Mouse (Mus musculus) ES-CJ7 (cell line): ENCODE results near the gene Tti1.
A peak's percentile ranks its signal among the peaks of the same experiment; 100 is the strongest.
"Not testable (repeated sequence)": the region's sequence is repeated elsewhere in the genome, so short reads cannot be mapped to it uniquely, and the experiment has no call there.

Experiments used
- DNase-seq: peaks from one replicate; pipeline ENCODE4 v3.0.0; 2011; ENCODE audit warnings: low read depth, low spot score

The Tti1 gene

DNA sequence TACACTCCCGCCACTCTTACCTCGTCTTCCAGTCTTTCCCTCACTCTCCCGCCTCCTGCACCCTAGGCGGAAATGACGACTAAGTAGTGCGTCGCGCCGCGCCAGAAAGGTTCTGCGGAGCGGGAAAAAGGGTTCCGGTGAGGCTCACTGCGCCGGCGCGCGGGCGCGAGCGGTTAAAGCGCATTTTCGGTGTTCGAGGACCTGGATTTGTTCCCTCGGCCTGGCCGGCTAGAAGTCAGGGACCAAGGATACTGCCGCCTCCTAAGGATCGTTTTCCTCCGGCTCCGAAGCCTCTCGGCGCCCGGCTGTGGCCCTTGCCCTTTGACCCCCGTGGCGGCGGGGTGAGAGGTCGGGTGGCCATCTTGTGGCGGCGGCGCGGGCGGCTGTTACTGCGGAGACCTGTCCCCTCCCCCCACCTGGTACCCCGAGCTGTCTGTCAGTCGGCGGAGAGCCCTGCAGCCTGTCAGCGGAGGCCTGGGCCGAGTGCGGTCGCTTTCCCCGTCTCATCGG lies at the start of gene Tti1, which contains the start of gene Rprd1b:
Gene Tti1, minus strand, starts transcription at position 80 of the 510 bp plus-strand sequence.
Gene Rprd1b, plus strand, starts transcription at position 144 of the 510 bp plus-strand sequence.
- DNase-seq: peak; percentile 96

DNA sequence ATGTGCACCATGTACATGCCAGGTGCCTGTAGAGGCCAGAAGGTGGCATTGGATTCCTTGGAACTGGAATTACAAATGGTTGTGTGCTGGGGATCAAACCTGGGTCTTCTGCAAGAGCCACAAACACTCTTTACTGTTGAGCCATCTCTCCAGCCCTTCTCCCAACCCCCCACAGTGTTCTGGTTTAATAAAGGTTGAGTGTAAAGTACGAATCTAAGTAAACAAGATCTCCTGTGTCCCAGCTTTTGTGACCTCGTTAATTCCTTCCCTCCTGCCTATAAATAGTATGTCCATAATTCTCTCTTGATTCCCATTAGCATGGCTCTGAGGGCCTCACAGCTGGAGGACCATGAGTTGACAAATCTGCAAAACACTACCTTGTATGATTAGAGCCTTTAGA lies 49.7 kb upstream of the Tti1 start:
- DNase-seq: no peak

DNA sequence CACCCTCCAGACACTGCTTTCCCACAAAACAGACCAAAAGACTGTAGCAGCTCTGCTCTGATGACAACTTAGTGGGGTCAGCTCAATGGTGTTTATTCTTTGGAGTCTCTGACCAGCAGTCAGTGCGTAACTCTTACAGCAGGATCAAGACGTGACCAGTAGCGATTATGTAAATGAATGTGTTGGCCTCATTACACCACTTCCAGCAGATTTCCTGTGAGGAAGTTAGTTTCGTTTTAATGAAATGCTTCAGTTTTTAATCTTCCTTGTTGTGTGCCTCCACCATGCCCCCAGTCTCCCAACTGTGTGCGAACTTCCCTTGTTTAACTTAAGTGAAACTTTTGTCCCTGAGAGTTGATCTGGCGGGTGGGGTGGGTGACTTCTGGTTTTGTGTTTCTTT lies 48.5 kb upstream of the Tti1 start:
- DNase-seq: no peak

DNA sequence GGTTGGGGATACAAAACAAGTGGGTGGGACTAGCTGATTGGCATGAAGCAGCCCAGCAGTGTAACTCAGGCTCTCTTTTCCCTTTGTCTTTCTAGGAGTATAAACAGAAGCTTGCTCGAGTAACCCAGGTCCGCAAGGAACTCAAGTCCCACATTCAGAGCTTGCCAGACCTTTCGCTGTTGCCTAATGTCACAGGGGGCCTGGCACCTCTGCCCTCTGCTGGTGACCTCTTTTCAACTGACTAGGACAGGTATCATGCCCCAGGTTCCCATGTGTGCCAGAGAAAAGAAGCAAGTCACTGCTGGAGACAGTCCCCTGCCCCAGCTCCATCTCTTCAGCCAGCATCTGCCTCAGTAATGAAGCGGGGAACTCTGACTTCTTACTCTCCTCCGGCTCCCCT lies 46.6 kb upstream of the Tti1 start:
- DNase-seq: no peak

DNA sequence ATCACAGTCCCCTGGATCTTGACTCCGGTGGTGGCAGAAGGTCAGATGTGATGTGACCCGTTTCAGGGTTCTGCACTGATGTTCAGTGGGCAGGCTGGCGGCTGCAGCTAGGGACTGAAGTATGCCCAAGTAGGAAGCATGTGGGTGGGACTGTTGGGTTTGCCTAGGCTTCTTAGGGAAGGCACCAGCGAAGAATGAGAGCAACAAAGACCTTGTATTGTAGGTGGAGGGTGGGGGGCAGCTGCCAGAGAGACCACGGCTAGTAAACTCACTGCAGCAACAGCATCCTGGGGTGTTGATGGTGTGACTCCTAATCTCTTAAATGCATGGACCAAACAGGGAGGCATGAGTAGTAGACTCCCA lies 43.4 kb upstream of the Tti1 start:
- DNase-seq: no peak

DNA sequence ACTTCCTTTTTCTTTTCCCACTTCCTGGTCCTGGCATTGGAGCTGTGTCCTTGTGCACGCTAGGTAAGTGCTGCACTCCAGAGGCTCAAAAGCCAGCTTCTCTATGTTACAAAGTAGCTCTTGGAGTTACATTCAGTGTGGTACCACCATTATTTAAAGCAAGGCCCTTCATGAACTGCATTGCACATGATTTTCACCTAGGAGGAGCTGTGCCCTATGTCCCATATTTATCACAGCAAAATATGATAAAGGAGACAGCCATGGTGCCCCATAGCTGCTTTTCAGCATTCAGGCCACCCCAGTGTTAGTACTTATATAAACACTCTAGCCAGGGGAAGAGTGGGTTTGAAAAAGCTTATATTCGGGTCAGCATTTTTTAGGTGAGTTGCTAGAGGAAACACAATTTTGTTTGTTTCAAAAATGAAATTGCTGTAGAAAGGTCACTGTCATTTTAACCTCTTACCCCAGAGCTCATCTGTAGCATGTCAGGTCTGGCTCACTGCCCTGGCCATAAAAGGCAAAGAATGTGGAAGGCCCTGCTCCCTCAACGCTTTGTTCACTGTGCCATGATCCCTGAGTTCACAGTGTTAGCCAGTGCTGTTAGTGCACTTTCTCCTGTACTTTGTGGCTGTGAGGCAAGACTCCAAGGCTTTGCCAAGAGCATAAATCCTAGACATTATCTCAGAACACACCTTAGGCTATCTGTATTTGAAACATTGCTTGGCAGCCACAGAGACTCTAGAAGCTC lies 42.8 kb upstream of the Tti1 start:
- DNase-seq: no peak

DNA sequence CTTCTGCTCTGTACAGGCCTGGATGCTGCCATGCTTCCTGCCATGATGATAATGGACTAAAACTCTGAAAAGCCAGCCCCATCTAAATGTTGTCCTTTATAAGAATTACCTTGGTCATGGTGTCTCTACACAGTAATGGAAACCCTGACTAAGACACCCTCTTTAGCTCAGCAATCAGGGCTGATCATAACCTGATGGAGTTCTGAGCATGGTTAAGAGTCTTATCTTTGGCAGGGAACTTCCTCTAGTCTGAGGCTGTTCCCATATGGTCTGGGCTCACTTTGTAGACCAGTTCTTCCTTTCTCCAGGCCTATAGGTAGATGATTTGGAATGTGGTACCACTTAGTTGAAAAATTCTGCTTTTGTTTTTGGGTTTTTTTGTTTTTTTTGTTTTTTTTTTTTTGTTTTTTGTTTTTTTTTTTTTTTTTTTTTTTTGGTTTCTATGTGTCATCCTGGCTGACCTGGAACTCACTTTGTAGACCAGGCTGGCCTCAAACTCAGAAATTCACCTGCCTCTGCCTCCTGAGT lies 40.3 kb upstream of the Tti1 start:
- DNase-seq: no peak

DNA sequence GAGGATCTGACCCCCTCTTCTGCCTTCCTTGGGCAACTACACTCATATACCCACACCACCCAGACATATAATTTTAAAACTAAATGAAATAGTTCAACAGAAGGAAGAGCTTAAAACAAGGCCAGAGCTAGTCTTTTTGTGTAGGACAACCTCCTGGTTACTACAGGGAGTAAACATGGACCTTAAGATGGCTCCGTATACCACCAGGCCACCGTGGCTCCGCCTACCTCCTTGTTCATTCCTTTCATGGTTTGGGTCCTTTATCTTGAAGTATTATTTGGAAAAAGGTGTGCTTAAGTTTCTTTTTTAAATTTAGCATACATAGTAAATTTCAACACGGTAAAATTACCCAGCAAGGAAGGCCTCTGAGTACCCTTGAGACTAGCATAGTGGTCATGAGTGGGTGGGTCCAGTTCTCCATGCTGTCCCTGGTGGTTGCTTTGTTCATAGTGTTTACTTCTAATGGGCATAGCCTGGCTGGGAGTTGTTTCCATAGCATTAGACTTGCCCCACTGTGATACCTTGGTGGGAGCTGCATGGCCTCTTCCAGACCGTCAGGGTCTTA lies 39.1 kb upstream of the Tti1 start:
- no peak for DNase-seq

DNA sequence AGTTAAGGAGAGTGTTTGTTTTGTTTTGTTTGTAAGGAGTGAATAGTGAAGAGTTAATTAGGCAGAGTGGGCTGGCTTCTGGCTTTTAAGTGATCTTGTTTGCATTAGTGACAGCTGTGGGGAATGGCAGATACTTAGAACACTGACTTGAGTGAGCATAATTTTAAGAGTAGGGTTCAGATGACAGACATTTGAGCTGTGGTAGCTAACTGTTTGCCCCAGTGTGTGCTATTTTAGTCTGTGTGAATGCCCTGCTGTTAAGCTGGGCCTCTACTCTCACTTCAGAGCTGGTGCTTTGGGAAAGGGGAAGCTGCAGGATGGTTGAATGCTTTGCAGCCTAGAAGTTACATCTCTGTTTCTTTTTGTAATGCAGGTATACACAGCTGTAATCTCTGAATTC lies 38.2 kb upstream of the Tti1 start:
- no peak for DNase-seq

DNA sequence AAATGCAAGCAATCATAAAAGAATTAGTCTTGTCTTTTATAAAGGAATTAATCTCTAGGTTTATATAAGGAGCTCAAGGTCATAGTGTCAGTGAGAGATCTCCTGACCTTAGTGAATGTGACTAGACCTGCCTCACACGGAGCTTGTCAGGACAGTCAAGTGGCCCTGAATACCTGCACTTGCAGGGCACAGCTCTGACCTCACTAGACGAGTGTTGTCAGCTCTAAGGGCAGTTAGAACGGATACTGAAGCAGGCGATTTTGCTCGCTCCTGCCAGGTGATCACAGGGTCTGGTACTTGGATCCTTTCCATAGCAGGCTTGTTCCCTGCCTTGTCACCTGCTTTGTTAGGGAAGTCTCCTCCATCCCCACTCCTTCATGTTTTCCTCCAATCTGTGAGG lies 36.8 kb upstream of the Tti1 start:
- DNase-seq: no peak

DNA sequence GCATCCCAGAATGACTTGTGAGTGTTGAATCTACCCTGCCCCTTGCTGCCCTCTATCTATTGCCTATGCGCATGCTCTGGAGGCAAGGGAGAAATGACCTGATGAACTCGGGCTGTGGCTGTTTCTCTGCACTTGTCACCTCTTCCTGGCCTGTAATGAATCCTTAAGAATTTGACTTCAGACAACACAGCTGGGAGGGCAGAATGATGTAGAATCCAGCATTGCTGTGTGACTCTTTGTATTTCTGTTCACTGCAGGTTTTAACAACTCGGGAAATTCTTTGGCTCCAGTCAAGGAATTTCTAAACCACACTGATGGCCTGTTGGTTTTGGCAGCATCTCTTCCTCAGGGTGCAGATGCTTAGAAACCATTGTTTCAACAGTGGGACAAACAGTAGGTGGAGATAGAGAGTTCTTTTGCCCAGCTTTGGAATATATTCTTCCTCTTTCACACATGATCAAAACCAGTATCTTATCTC lies 36.4 kb upstream of the Tti1 start:
- DNase-seq: no peak

DNA sequence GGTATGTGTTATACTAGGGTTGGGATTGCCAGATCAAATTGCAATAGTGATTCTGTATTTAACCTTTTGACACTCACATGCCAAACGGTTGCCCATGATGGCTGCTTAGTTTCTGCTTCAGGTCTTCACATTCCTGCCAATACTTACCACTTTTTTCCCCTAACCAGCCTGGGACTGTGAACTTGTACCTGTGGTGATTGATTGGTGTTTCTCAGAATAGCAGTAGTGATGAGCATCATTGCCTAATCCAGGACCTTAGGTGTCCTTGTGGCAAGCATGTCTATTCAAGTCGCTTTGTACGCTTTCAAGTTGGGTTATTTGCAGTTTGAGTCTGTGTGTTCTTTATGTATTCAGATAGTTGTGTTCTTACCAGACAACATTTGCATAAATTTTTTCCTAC lies 34.8 kb upstream of the Tti1 start:
- DNase-seq: no peak

DNA sequence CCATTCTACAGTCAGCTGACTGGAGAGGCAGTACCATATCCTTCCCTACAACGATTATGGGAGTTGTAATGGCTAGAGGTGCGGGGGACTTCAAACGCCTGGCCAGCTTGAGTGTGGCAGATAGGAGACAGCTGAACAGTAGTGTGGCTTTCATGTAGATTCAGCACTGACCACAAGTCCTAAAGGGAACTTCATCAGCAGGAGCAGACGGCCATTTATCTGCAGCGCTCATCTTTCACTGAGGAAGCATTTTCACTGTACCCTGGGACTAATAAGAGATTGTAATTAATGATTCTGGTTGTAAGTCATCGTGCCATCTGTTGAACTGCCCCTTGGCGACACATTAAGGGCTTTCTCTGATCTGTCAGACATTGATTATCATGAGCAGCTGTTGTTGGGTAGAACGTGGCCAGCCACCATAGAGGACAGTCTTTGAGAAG lies 31.5 kb upstream of the Tti1 start:
- no peak for DNase-seq

DNA sequence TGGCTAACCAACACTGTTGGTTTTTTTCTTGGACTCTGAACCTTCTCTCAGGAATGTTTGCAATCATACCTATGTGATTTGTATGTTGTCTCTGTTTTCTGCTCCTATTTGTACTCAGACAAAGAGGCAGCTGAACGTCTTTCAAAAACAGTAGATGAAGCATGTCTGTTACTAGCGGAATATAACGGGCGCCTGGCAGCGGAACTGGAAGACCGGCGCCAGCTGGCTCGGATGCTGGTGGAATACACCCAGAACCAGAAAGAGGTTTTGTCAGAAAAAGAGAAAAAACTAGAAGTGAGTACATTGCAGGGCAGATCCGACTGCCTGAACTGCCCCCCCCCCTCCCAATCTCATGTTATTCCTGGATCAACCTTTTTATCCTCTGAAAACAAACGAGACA lies 30.3 kb upstream of the Tti1 start:
- DNase-seq: no peak

DNA sequence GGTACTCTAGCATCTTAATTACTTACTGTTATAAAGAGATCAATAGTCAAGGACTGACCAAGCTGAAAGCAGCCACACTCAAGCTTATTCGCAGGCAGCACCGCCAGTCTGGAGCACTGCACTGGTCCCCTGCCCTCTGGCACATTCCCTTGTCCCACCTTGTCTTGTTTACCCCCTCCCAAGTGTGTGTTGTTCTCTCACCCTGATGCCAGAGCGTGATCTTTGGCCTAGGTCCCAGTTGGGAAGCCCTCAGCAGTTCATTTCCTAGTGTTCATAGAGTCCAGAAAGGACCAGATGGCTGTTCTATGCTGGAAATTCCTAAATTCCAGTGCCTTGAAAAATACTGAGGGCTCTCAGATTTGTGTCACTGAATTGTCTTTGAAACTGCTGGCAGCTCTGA lies 28.8 kb upstream of the Tti1 start:
- no peak for DNase-seq

DNA sequence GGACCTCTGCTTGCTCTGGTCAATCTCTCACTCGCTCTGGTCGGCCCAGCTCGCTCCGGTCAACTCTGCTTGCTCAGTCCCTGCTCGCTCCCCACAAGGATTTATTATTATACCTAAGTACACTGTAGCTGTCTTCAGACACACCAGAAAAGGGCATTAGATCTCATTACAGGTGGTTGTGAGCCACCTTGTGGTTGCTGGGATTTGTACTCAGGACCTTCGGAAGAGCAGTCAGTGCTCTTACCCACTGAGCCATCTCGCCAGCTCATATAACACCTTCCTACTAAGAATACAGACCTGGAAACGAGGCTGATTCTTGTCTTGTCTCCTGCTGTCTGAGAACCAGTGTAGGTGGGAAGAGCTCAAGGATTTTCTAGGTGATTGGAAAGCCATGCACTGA lies 27.1 kb upstream of the Tti1 start:
- DNase-seq: not testable (repeated sequence)

DNA sequence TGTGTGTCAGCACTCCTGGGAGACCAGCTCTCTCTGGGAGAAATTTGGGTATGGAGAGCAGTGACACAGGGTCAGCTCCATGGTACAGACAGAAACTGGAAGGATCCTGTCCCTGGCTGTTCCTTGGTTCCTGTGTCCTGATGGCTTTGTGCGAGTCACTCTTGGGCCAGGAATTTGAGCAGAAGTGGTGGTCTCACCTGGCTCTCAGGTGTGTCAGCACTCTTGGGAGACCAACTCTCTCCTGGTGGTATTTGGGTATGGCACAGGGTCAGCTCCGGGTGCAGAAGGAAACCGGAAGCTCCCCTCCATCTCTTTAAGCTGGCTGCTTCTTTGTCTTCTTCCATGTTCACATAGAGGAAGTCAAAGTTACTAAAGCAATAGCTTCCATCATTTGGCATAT lies 26.4 kb upstream of the Tti1 start:
- DNase-seq: no peak

DNA sequence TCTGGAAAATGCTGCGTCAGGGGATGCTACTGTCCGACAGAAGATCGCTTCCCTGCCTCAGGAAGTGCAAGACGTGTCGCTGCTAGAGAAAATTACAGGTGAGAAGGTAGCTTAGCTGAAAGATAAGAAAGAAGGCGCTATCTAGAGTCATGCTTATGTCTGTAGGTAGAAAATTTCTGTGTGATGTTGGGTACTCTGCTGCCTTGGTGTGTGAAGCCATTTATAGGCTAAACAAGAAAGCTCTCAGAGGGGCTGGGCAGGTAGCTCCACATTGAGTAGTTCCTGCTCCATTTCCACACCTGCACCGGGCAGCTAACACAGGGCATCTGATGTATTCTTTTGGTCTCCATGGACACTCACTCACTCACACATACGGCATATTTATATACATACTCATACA lies 21.9 kb upstream of the Tti1 start:
- no peak for DNase-seq

DNA sequence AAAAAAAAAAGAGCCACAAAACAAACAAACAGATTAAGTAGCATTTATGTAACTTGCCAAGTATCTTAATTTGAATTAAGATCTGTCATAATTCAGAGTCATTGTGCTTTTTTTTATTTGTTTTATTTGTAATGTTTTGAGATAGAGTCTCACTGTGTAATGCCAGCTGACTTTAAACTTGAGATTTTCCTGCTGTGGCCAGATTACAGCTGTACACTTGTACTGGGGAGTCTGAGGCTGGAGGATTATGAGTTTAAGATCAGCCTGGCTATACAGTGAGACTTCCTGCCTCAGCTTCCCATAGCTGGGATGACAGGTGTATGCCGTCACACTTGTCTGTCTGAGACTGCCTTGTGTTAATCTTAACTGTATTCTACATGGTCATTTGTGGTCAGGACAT lies 20.5 kb upstream of the Tti1 start:
- no peak for DNase-seq

DNA sequence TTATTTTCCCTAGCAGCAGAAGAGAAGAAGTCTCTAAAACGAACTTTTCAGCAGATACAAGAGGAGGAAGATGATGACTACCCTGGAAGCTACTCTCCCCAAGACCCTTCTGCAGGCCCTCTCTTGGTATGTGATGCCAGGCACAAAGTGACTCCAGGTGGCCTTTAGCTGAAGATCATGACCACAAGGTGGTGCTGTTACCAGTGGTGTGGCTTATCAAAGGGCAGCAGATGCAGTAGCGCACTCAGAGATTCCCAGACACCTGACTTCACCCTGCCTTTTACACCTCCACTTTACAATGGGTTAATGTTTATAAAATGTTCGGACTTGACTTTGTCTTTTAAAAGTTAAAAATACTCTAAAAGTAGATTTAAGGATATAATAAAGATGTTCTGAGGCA lies 19.7 kb upstream of the Tti1 start:
- peak; percentile 73 for DNase-seq

DNA sequence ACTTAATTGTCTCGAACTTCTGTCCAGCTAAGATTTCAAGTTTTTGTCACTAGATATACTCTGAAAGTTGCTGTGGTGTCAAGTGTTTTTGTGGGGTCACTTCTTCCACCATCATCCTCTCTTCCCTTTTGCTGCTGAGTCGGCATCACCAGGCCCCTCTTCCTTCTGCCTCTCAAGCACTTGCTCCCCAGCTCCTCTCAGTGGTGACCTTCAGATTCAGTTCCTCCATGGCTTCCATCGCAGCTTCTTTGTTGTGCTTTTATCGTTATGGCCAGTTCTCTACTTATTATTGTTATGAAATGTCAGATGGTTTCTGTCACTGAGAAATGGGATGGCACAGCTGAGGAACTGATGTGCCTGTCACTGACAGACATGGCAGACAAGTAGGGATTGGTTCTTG lies 18.0 kb upstream of the Tti1 start:
- no peak for DNase-seq

DNA sequence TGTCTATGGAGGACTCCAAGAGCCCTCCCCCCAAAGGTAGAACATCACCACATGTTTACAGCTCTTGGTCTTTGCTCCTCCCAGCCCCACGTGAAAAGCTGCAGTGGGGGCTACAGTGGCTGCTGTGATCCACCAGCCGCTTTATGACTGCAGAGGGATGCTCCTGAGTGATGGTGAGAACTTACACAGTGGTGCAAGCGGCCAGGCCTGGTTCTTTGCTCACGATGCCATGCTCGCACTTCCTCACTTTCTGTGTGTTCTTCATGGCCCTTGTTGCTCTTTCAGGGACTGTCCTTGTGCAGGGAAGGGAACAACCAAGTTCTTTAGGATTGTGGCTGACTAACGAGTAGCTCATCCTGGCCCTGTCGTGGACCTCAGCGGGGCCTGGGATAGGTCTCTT lies 15.3 kb upstream of the Tti1 start:
- DNase-seq: no peak

DNA sequence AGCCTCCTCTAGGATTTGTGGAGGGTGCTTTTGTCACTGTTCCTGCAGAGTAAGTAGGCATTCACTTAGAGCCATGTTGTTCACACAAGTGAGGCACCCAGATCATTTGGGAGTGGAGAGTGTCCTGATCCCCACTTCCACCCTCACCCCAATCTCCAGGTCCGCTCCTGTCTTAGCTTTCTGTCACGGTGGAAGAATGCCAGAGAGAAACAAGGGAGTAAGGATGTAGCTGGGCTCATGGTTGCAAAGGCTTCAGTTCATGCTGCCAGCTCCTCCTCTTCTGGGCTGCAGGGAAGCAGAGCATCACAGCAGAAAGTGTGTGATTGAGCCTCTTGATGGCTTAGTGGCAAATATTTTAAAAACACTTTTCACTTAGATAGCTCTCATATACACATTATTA lies 12.2 kb upstream of the Tti1 start:
- no peak for DNase-seq
